In the genomic region with DNA sequence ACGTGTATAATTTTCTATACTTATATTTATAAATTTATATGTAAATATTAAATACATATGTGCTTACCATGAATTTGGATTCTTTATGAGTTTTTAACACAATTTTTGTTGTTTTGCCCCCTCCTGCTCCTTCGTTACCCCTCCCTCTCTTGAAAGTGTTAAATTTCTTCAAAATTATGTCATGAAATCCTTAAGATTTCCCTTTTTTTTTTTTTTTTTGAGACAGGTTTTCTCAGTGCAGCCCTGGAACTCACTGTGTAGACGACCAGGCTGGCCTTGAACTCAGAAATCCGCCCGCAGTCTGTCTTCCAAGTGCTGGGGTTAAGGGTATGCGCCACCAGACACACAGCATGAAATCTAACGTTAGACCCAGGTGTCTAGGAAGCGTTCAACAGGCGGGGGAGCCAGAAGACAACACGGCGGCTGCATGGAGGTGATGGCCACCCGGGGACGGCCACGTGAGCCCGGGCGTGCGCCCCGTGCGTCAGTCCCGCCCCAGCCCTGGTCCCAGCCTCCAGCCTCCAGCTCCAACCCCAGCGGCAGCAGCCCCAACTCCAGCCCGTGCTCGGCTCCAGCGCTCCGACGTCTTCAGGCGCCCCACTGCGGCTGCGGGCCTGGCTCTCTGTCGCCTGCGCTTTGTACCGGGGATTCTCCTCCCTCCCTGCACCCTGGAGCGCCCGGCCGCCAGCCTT, we compare ENCODE assay signal across 8 mouse cellular contexts. TPM values are rescaled to one million over a fixed set of nuclear protein-coding genes. Genes with fewer than 3 reads are reported as not detected.
DNase-seq lines count a peak whose midpoint lies in the region; ATAC-seq and TF ChIP-seq lines count a peak whose summit lies in the region.

A gene (plus strand): TSS at position 487 of the 692 bp plus-strand sequence.

- peak within 1 kb of the TSS; percentile 81 for H3K4me3 ChIP-seq in bone marrow, adult 2 months (replicated peaks; ENCODE audit: control insufficient read depth, low read depth, low read length)
- peak within 1 kb of the TSS; percentile 83 for H3K4me3 ChIP-seq in embryonic facial prominence, embryonic 14.5 days (ENCODE audit: low read depth, low read length)
- peak within 1 kb of the TSS; percentile 74 for H3K4me3 ChIP-seq in heart, adult 2 months
- peak within 1 kb of the TSS; percentile 63 for H3K4me3 ChIP-seq in limb, embryonic 14.5 days (replicated peaks; ENCODE audit: low read length)
- peak within 1 kb of the TSS; percentile 85 for H3K4me3 ChIP-seq in midbrain, embryonic 16.5 days (ENCODE audit: low read depth, low read length)

- whole genome bisulfite sequencing in bone marrow, adult 2 months, result 4% methylated on average over 35 of the region's 35 CpGs
- WGBS in embryonic facial prominence, embryonic 14.5 days, result 3% methylated on average over 34 of the region's 35 CpGs
- WGBS in heart, adult 2 months, result 4% methylated on average over 34 of the region's 35 CpGs
- 4% methylated on average over 27 of the region's 35 CpGs for WGBS in limb, embryonic 14.5 days
- WGBS in midbrain, embryonic 16.5 days, result 3% methylated on average over 35 of the region's 35 CpGs

- H3K27ac ChIP-seq in bone marrow, adult 2 months (ENCODE audit: control insufficient read depth, insufficient read depth, low read depth, low read length, poor library complexity), result peak within 1 kb of the TSS; percentile 89
- H3K27ac ChIP-seq in embryonic facial prominence, embryonic 14.5 days (replicated peaks; ENCODE audit: low read depth, low read length), result peak within 1 kb of the TSS; percentile 95
- peak within 1 kb of the TSS; percentile 93 for H3K27ac ChIP-seq in heart, adult 2 months
- peak within 1 kb of the TSS; percentile 94 for H3K27ac ChIP-seq in limb, embryonic 14.5 days (replicated peaks; ENCODE audit: low read depth, low read length)
- H3K27ac ChIP-seq in midbrain, embryonic 16.5 days (ENCODE audit: low read length), result peak within 1 kb of the TSS; percentile 97

- TF ChIP-seq EP300 in heart, adult 2 months (IDR thresholded peaks at IDR 0.05; ENCODE audit: insufficient read depth, low read depth, low read length), result peak; percentile 93

- peak within 1 kb of the TSS; percentile 63 for H3K4me2 ChIP-seq in embryonic facial prominence, embryonic 14.5 days (ENCODE audit: low read depth, low read length)
- peak within 1 kb of the TSS; percentile 77 for H3K4me2 ChIP-seq in limb, embryonic 14.5 days (replicated peaks; ENCODE audit: low read depth, low read length, severe bottlenecking)
- peak within 1 kb of the TSS; percentile 70 for H3K4me2 ChIP-seq in midbrain, embryonic 16.5 days (ENCODE audit: low read length)

- H3K27me3 ChIP-seq in embryonic facial prominence, embryonic 14.5 days (replicated peaks; ENCODE audit: control insufficient read depth, insufficient read depth, low read length), result no peaks in the 10 kb centered on the region
- H3K27me3 ChIP-seq in heart, adult 2 months (ENCODE audit: control insufficient read depth, insufficient read depth, low read length), result no peaks in the 10 kb centered on the region
- no peaks in the 10 kb centered on the region for H3K27me3 ChIP-seq in limb, embryonic 14.5 days (ENCODE audit: control insufficient read depth, insufficient read depth, low read length)
- no peaks in the 10 kb centered on the region for H3K27me3 ChIP-seq in midbrain, embryonic 16.5 days (ENCODE audit: control insufficient read depth, insufficient read depth, low read depth, low read length)
- H3K27me3 ChIP-seq in splenic B cell, adult 2 months (ENCODE audit: control insufficient read depth, insufficient read depth, low read length, poor library complexity, severe bottlenecking), result no peaks in the 10 kb centered on the region

- H3K79me2 ChIP-seq in heart, adult 2 months (replicated peaks; ENCODE audit: control insufficient read depth, insufficient read depth, low read length), result no peaks in the 10 kb centered on the region

- TF ChIP-seq CTCF in bone marrow, adult 2 months (IDR thresholded peaks at IDR 0.05; ENCODE audit: control insufficient read depth, insufficient read depth, low read length), result peak; percentile 61
- peak; percentile 52 for TF ChIP-seq CTCF in heart, adult 2 months (IDR thresholded peaks at IDR 0.05)

- peak within 1 kb of the TSS; percentile 85 for H3K9ac ChIP-seq in embryonic facial prominence, embryonic 14.5 days (ENCODE audit: low read depth, low read length)
- H3K9ac ChIP-seq in heart, adult 2 months (ENCODE audit: low read depth, low read length), result peak within 1 kb of the TSS; percentile 88
- H3K9ac ChIP-seq in limb, embryonic 14.5 days (ENCODE audit: low read depth, low read length, severe bottlenecking), result peak within 1 kb of the TSS; percentile 80
- peak within 1 kb of the TSS; percentile 84 for H3K9ac ChIP-seq in midbrain, embryonic 16.5 days (ENCODE audit: low read depth, low read length)

- peaks cover 2% of the 10 kb centered on the region; the same call in 1 of the 2 replicates for H3K4me1 ChIP-seq in bone marrow, adult 2 months (ENCODE audit: control insufficient read depth, insufficient read depth, low read length)
- peaks cover 8% of the 10 kb centered on the region for H3K4me1 ChIP-seq in embryonic facial prominence, embryonic 14.5 days (ENCODE audit: control insufficient read depth, insufficient read depth, low read length)
- no peaks in the 10 kb centered on the region for H3K4me1 ChIP-seq in heart, adult 2 months (ENCODE audit: control insufficient read depth, insufficient read depth, low read length)
- peaks cover 16% of the 10 kb centered on the region for H3K4me1 ChIP-seq in limb, embryonic 14.5 days (ENCODE audit: control insufficient read depth, insufficient read depth, low read length)
- peaks cover 18% of the 10 kb centered on the region for H3K4me1 ChIP-seq in midbrain, embryonic 16.5 days (ENCODE audit: control insufficient read depth, insufficient read depth, low read length)

- intact Hi-C loops in heart, adult 2 months (cut with DNase I), result loop anchor here (2.0 to 5.0 kb wide), 3 partner anchors 45 to 278 kb away; no protein-coding TSS in a partner anchor

- no peaks in the 10 kb centered on the region for H3K9me3 ChIP-seq in embryonic facial prominence, embryonic 14.5 days (ENCODE audit: control insufficient read depth, low read length)
- no peaks in the 10 kb centered on the region for H3K9me3 ChIP-seq in limb, embryonic 14.5 days (ENCODE audit: control insufficient read depth, low read length)
- H3K9me3 ChIP-seq in midbrain, embryonic 16.5 days (replicated peaks; ENCODE audit: control insufficient read depth, low read length, poor library complexity, severe bottlenecking), result no peaks in the 10 kb centered on the region

- H3K36me3 ChIP-seq in embryonic facial prominence, embryonic 14.5 days (ENCODE audit: control insufficient read depth, insufficient read depth, low read length), result 0 out of 2 replicates have a peak, but pooled peaks cover 8% of the 10 kb centered on the region
- H3K36me3 ChIP-seq in heart, adult 2 months (ENCODE audit: control insufficient read depth, insufficient read depth, low read length), result no peaks in the 10 kb centered on the region
- peaks cover 8% of the 10 kb centered on the region; the same call in 1 of the 2 replicates for H3K36me3 ChIP-seq in limb, embryonic 14.5 days (ENCODE audit: control insufficient read depth, insufficient read depth, low read length)
- no peaks in the 10 kb centered on the region for H3K36me3 ChIP-seq in midbrain, embryonic 16.5 days (ENCODE audit: control insufficient read depth, insufficient read depth, low read length)
- H3K36me3 ChIP-seq in splenic B cell, adult 2 months (ENCODE audit: control insufficient read depth, insufficient read depth, low read length, poor library complexity, severe bottlenecking), result no peaks in the 10 kb centered on the region

- TF ChIP-seq POLR2A in bone marrow, adult 2 months (IDR thresholded peaks at IDR 0.05; ENCODE audit: borderline replicate concordance, control insufficient read depth, low read depth, low read length), result peak; percentile 53; the same call in 1 of the 2 replicates
- peak; percentile 62 for TF ChIP-seq POLR2A in heart, adult 2 months (IDR thresholded peaks at IDR 0.05; ENCODE audit: insufficient read depth, low read depth, low read length)
- no peak for TF ChIP-seq POLR2A in limb, embryonic 14.5 days (IDR thresholded peaks at IDR 0.05; ENCODE audit: borderline replicate concordance, extremely low read depth, insufficient read depth, insufficient read length)

- peak; percentile 96 for ATAC-seq in embryonic facial prominence, embryonic 14.5 days (ENCODE audit: low read depth)
- ATAC-seq in limb, embryonic 14.5 days (ENCODE audit: low FRiP score, low read depth), result peak; percentile 95
- ATAC-seq in midbrain, embryonic 16.5 days, result peak; percentile 95

- peak; percentile 81 for DNase-seq in CD4-positive helper T cell, adult 2 months (ENCODE audit: low read depth, low spot score)
- DNase-seq in embryonic facial prominence, embryonic 14.5 days (ENCODE audit: low spot score), result peak; percentile 95
- DNase-seq in heart, adult 2 months, result peak; percentile 90 to 93
- DNase-seq in kidney, adult 8-10 months, result peak; percentile 86
- DNase-seq in limb, embryonic 14.5 days (ENCODE audit: low spot score), result peak; percentile 85
- peak; percentile 93 for DNase-seq in splenic B cell, adult 2 months (ENCODE audit: low read depth, low spot score)

RNA-seq across cellular contexts. Expression of the gene that starts here (rescaled TPM):
- 39.2 and 39.8 TPM in 2 replicates for polyA plus RNA-seq in bone marrow, adult 2 months (2011; ENCODE audit: insufficient read depth, insufficient read length, low replicate concordance, missing spikeins)
- 19.6 and 22.2 TPM in 2 replicates for polyA plus RNA-seq in embryonic facial prominence, embryonic 14.5 days (2014; fragmentation: Nextera tagmentation; extraction: Ambion mirVana)
- total RNA-seq in heart, adult 2 months (2021), result 10 to 100 TPM; 23.9 to 28.9 TPM
- polyA plus RNA-seq in heart, adult 2 months (2012; rRNA removed), result 22.8 and 27.4 TPM in 2 replicates
- polyA plus RNA-seq in limb, embryonic 14.5 days (2012; rRNA removed), result 37.5 and 39.9 TPM in 2 replicates
- polyA plus RNA-seq in limb, embryonic 14.5 days (2014; fragmentation: Nextera tagmentation; extraction: Ambion mirVana), result 22.4 and 23.9 TPM in 2 replicates
- polyA plus RNA-seq in midbrain, embryonic 16.5 days (2015; fragmentation: Nextera tagmentation; extraction: Ambion mirVana), result 33.5 and 35.4 TPM in 2 replicates

Comparison
In these comparisons a context has a peak if more than half of its experiments do, and no peak if none do; other contexts are left out.
1. Peak in every context shown above with its lines: DNase-seq, ATAC-seq, H3K4me3 ChIP-seq and H3K27ac ChIP-seq.